Mouse (Mus musculus) megakaryocyte, embryonic 14.5 days (primary cell): ENCODE data around the gene Dpp8.

Experiments used
- FLI1 ChIP-seq: IDR thresholded peaks from 2 replicates; pipeline ENCODE4 v1.6.1; 2012; ENCODE audit warnings: low read length, inconsistent platforms, mixed read lengths
- GATA1 ChIP-seq: IDR thresholded peaks from 3 replicates; pipeline ENCODE4 v1.6.1; 2012; ENCODE audit warnings: mixed read lengths, low read length, inconsistent platforms, borderline replicate concordance

GRCm38 (mm10) chr9:65028313-65028712, 3.9 kb upstream of the Dpp8 start:
- TF ChIP-seq GATA1: no peak
- TF ChIP-seq FLI1: no peak
